Mouse (Mus musculus) small intestine, adult 2 months (tissue): ENCODE data around the gene Dhdds. TPM values are rescaled to one million over a fixed set of nuclear protein-coding genes. Genes with fewer than 3 reads are reported as not detected.

Source experiments
- H3K27ac ChIP-seq: fragments of 200-500 bp; 2 replicates; pipeline ENCODE4 v1.5.1; 2012; ENCODE audit warnings: low read depth, low read length, control low read depth, inconsistent platforms; ENCODE audit not compliant: insufficient read depth
- H3K27me3 ChIP-seq: fragments of 200-500 bp; 2 replicates; pipeline ENCODE4 v1.6.1; 2012; ENCODE audit warnings: mild to moderate bottlenecking, moderate library complexity, low read length, inconsistent platforms; ENCODE audit not compliant: control insufficient read depth, insufficient read depth
- H3K36me3 ChIP-seq: fragments of 200-500 bp; 2 replicates; pipeline ENCODE4 v1.6.1; 2012; ENCODE audit warnings: mild to moderate bottlenecking, low read length, control low read depth, inconsistent platforms; ENCODE audit not compliant: control insufficient read depth, insufficient read depth
- H3K4me1 ChIP-seq: fragments of 200-500 bp; 2 replicates; pipeline ENCODE4 v1.6.1; 2012; ENCODE audit warnings: low read length, inconsistent platforms, mixed read lengths; ENCODE audit not compliant: control insufficient read depth, insufficient read depth, insufficient read length
- H3K4me3 ChIP-seq: fragments of 200-500 bp; 2 replicates; pipeline ENCODE4 v1.5.1; 2012; ENCODE audit warnings: low read depth, mild to moderate bottlenecking, control low read depth, inconsistent platforms, low read length, moderate library complexity
- CTCF ChIP-seq: fragments of 200-500 bp; IDR thresholded peaks from 2 replicates; pipeline ENCODE4 v1.5.1; 2012; ENCODE audit warnings: low read depth, mild to moderate bottlenecking, control low read depth, inconsistent platforms, low read length, moderate library complexity, mixed read lengths; ENCODE audit not compliant: insufficient replicate concordance, insufficient read length; ENCODE audit errors: extremely low read depth
- POLR2A ChIP-seq: fragments of 200-500 bp; IDR thresholded peaks from 2 replicates; pipeline ENCODE4 v1.6.1; 2012; ENCODE audit warnings: low read depth, mild to moderate bottlenecking, control low read depth, inconsistent platforms, low read length, moderate library complexity
- WGBS: fragments of 180-500 bp; shearing (Covaris S2); methylation state at CpG from one replicate; pipeline ENCODE4 v1.1.7; 2018; 5-methylcytosine and 5-hydroxymethylcytosine counted together
- polyA plus RNA-seq: library from polyadenylated mRNA; depleted of rRNA; stranded (reverse); fragments of >200 nt; gene quantifications from 2 replicates; pipeline ENCODE4 v1.2.3, GENCODE M21; 2012; rRNA removed

The Dhdds gene
- polyA plus RNA-seq, 1 experiment = 16.0 TPM

- Histone ChIP-seq H3K27me3 (no peaks in the 10 kb centered on the region), H3K4me1 (peaks cover 7% of the 10 kb centered on the region), H3K27ac (no peak overlapping the region), H3K4me3 (no peak overlapping the region), H3K36me3 (no peaks in the 10 kb centered on the region)
- TF ChIP-seq POLR2A = no peak
- TF ChIP-seq CTCF = no peak
- 59% methylated on average over 3 of the region's 3 CpGs for WGBS
These were observed 68.9 kb downstream of the Dhdds start for GRCm38 (mm10) chr4:133931785-133932184.

- TF ChIP-seq CTCF (peak; percentile 68; the same call in 1 of the 2 replicates), POLR2A (no peak)
- WGBS = 17% methylated on average over 10 of the region's 10 CpGs
- Histone ChIP-seq H3K27ac (no peak overlapping the region), H3K27me3 (no peaks in the 10 kb centered on the region), H3K4me1 (peaks cover 7% of the 10 kb centered on the region), H3K4me3 (no peak overlapping the region), H3K36me3 (no peaks in the 10 kb centered on the region)
These were observed 69.4 kb downstream of the Dhdds start for GRCm38 (mm10) chr4:133931349-133931748.

- H3K4me1 ChIP-seq = peaks cover 7% of the 10 kb centered on the region
- 8% methylated on average over 7 of the region's 7 CpGs for WGBS
- no peak overlapping the region for H3K27ac ChIP-seq
- TF ChIP-seq CTCF (no peak), POLR2A (no peak)
- no peaks in the 10 kb centered on the region for H3K36me3 ChIP-seq
- H3K4me3 ChIP-seq = peak overlapping the region; percentile 38
- H3K27me3 ChIP-seq = no peaks in the 10 kb centered on the region
These were observed 71.4 kb downstream of the Dhdds start for GRCm38 (mm10) chr4:133929278-133929670.

- TF ChIP-seq CTCF (no peak), POLR2A (no peak)
- Histone ChIP-seq H3K27me3 (no peaks in the 10 kb centered on the region), H3K4me1 (peaks cover 7% of the 10 kb centered on the region), H3K4me3 (peak overlapping the region; percentile 38), H3K27ac (no peak overlapping the region), H3K36me3 (no peaks in the 10 kb centered on the region)
- WGBS = 20% methylated on average over 15 of the region's 15 CpGs
These were observed 72.0 kb downstream of the Dhdds start for GRCm38 (mm10) chr4:133928576-133929277.

- Histone ChIP-seq H3K4me1 (peaks cover 7% of the 10 kb centered on the region), H3K27ac (no peak overlapping the region), H3K36me3 (no peaks in the 10 kb centered on the region), H3K4me3 (no peak overlapping the region), H3K27me3 (no peaks in the 10 kb centered on the region)
- 72% methylated on average over 4 of the region's 4 CpGs for WGBS
- no peak for TF ChIP-seq CTCF
- no peak for TF ChIP-seq POLR2A
These were observed 75.5 kb downstream of the Dhdds start for GRCm38 (mm10) chr4:133925204-133925603.

- H3K36me3 ChIP-seq = no peaks in the 10 kb centered on the region
- peaks cover 4% of the 10 kb centered on the region; the same call in 1 of the 2 replicates for H3K4me1 ChIP-seq
- no peak overlapping the region for H3K27ac ChIP-seq
- 84% methylated on average over 5 of the region's 5 CpGs for WGBS
- H3K4me3 ChIP-seq = no peak overlapping the region
- TF ChIP-seq CTCF (no peak), POLR2A (no peak)
- H3K27me3 ChIP-seq = no peaks in the 10 kb centered on the region
These were observed 77.0 kb downstream of the Dhdds start for GRCm38 (mm10) chr4:133923743-133924142.

Other genes with a start within 250 kb of the Dhdds start
- gene Arid1a, start 244.1 kb downstream of the Dhdds start, polyA plus RNA-seq = 42.1 and 74.9 TPM in 2 replicates
- gene Rps6ka1, start 113.1 kb downstream of the Dhdds start, polyA plus RNA-seq = 91.5 and 220 TPM in 2 replicates
- 2.5 and 6.3 TPM in 2 replicates for gene Hmgn2, start 32.3 kb downstream of the Dhdds start, polyA plus RNA-seq
- not detected in 2 replicates for gene Lin28a, start 17.9 kb upstream of the Dhdds start, polyA plus RNA-seq
- gene Zfp683, start 52.9 kb upstream of the Dhdds start, polyA plus RNA-seq = 0.24 and 1.3 TPM in 2 replicates
- gene Crybg2, start 59.9 kb upstream of the Dhdds start, polyA plus RNA-seq = 57.7 and 92.5 TPM in 2 replicates
- gene Cd52, start 94.2 kb upstream of the Dhdds start, polyA plus RNA-seq = 21.7 and 35.1 TPM in 2 replicates
- gene Ubxn11, start 101.7 kb upstream of the Dhdds start, polyA plus RNA-seq = 2.8 and 4.5 TPM in 2 replicates
- gene Sh3bgrl3, start 127.9 kb upstream of the Dhdds start, polyA plus RNA-seq = 453 and 911 TPM in 2 replicates
- 5.3 and 19.2 TPM in 2 replicates for gene Cep85, start 186.2 kb upstream of the Dhdds start, polyA plus RNA-seq
- gene Gm7534, start 202.1 kb upstream of the Dhdds start, polyA plus RNA-seq = not detected in 2 replicates
- 0.52 and 1.4 TPM in 2 replicates for gene Catsper4, start 226.5 kb upstream of the Dhdds start, polyA plus RNA-seq
- gene Cnksr1, start 237.5 kb upstream of the Dhdds start, polyA plus RNA-seq = 16.3 and 42.5 TPM in 2 replicates
- not detected in 2 replicates for gene E130218I03Rik, start 242.7 kb upstream of the Dhdds start, polyA plus RNA-seq
- 6.4 and 7.2 TPM in 2 replicates for gene Zfp593, start 244.7 kb upstream of the Dhdds start, polyA plus RNA-seq
- 0.35 TPM in 1 of 2 replicates, not detected in the other for gene Gm30191, start 246.0 kb upstream of the Dhdds start, polyA plus RNA-seq